Mouse (Mus musculus) cerebellum, adult 2 months (tissue): ENCODE measurements at regions not wholly inside any gene's neighbourhood (a gene's known extent, or its start where the extent isn't known, plus 50 kb on each side); places are given as distances from the start of the nearest gene placed in this dataset.

ENCODE experiments used
- CTCF ChIP-seq: fragments of 200-500 bp; IDR thresholded peaks from 2 replicates; pipeline ENCODE4 v1.5.1; 2011; ENCODE audit warnings: low read depth, mild to moderate bottlenecking, control low read depth, low read length, moderate library complexity, borderline replicate concordance; ENCODE audit not compliant: insufficient read depth
- POLR2A ChIP-seq: fragments of 200-500 bp; IDR thresholded peaks from 2 replicates; pipeline ENCODE4 v1.6.1; 2011; ENCODE audit warnings: low read length, control low read depth, borderline replicate concordance; ENCODE audit not compliant: insufficient read depth

DNA sequence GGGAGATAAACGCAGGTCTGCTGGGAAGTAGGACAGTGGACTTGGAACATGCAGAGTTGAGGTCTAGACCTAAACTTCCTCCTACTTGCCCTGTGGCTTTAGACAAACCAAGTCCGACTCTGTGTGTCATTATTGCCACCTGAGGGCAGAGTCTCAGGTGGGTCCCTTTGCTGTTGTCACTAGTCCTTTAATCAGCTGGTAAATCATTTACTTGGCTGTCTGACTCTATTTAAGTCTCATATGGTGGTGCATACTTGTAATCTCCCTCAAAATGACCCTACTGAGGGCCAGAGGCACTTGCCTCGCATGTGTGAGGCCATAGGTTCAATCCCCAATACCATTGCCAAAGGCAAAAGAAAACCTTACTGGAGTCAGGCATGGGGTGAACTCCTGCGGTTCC is 62.7 kb upstream of the Itga11 start:
- TF ChIP-seq POLR2A, result no peak
- TF ChIP-seq CTCF, result no peak
